Mouse (Mus musculus) lung, adult 18-20 months (tissue): ENCODE data around the gene Lrrc19.
"Not testable (repeated sequence)": the region's sequence is repeated elsewhere in the genome, so short reads cannot be mapped to it uniquely, and the experiment has no call there.

Experiments used
- DNase-seq, 2 experiments: peaks; one replicate each; pipeline ENCODE4 v3.0.0; 2022; ENCODE audit warnings: mixed read lengths in 2 of 2

Lrrc19 gene

DNA sequence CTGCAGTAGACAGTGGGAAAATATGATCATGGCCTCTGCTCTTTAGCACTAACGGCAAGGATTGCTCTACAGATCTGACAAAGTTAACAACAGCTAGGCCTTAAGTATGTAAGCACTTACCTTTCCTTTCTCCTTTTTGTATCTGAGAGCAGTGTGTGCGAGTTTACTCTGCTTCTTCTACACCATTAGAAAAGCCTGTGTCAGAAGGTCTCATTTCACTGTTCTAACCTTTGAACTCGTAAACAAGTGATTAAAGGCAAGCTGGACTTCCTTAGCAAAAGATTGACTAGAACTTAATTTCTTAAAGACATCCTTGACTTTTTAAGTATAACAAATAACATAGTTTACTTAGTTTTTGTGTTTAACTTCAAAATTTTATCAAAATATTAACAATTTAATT is at the start of gene Lrrc19:
TSS of gene Lrrc19 (minus strand) at position 225 of the 400 bp plus-strand sequence.
- DNase-seq: no peak

DNA sequence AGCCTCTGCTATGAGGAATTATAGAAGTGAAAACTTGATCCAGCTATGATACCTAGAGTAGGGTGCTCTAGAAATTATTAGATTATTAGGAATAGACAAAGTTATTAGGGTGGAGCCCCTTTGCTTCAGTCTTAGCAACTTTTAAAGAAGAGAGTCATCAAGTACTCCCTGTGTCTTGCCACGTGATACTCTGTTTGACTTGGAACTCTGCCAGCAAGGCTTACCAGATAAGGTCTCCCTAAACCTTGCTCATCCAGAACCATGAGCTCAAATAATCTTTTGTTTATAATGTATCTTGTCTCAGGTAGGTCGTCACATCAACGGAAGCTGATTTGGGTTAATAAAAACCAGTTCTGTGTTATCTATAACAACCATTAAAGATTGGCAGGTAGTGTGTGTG is 46.4 kb upstream of the Lrrc19 start:
- no peak for DNase-seq

DNA sequence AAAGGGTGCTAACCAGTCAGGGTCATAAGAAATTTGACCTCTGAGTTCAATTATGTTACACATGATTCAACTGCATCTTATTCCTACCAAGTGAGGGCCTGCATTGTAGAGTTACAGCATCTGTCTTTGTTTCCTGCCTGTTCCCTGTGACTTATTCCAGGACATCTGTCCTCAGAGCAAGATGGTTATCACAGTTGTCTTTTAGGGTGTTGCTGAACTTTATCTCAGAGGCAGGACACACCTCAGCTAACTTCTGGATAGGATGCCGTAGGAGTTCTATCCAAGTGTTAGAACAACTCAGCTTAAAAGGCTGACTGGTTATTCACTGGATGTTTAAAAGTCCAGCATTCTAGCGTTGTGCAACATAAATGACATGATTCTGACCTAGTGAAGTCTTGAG is 42.2 kb upstream of the Lrrc19 start:
- DNase-seq: peak in 1 of 2 experiments; percentile 1

DNA sequence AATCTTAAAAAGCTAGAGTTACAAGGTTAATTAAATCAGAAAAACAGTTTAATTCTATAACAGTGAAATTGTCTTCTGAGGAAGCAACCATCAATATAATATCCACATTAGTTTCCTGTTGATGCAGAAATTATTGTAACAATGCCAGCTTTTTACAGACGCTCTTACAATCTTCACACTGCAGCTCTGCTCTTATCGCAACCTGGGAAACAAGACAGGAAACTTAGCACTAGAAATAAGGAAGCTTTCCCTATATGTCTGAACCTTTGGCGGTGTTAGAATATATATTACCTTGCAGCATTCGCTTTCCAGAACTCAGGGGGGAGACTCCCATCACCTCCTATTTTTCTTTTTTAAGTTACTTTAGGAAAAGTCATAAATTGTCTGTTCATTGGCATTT is 41.1 kb upstream of the Lrrc19 start:
- peak in 1 of 2 experiments; percentile 2 for DNase-seq

DNA sequence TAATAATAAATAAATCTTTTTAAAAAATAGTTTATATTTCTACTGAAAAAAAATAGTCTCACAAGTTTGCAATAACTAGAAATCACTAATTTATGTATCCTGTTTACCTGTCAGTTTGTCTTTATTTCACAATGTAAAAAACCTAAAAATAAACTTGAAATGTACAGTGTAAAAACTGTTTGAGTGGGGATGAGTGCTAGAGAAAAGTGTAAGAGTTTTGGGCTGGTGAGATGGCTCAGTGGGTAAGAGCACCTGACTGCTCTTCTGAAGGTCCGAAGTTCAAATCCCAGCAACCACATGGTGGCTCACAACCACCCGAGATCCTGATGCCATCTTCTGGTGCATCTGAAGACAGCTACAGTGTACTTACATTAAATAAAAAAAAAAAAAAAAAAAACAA is 39.9 kb upstream of the Lrrc19 start:
- DNase-seq: not testable (repeated sequence)

DNA sequence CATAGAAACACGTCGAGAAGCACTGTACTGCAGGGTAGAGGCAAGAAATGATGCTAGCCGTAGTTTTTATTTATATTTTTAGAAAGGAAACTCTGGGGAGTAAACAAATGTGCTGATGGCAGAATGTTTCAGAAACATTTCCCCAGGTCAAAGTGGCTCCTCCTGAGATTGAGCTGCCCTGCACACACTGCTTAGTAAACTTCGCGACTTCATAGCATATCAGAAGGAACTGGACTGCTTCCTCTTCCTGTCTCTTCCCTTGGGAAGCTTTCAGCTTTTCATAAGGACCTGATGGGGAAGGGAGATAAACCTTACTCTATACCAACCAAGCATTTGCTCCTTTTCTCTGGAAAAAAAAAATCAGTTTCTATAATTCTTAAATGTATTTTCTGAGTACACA is 33.4 kb upstream of the Lrrc19 start:
- peak; percentile 21 to 27 for DNase-seq

DNA sequence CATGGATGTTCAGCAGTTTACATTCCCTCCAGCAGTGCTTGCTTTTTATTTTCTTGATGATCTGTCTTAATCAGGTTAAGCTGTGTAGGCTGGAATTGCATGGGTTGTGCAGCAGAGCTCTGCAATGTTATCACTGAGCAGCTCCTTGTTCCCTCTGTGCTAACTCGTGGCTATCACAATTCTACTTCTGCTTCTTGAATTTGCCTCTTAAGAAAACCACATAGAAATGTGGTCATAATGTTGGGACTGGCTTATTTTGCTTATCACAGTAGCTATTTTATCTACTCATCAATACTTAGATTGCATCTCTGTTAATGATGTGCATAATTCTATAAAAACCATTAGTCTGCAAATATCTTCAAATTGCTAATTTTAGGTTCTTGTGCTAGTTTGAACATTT is 32.1 kb upstream of the Lrrc19 start:
- no peak for DNase-seq

DNA sequence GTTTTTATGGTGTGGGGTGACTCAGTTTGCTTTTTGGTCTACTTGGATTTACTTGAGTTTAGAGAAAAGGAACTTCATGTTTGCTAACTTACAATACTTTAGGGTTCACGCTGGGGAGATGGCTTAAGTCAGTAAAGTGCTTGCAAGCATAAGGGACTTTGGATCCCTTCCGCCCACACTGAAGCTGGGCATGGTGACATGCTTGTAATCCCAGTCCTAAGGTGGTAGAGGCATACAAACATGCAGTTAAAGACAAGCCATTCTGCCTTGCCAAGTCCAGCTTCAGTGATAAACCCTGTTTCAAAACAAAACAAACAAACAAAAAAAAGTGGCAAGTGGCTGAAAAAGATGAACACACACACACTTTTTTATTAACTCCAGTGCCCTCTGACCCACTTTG is 31.2 kb upstream of the Lrrc19 start:
- no peak for DNase-seq

DNA sequence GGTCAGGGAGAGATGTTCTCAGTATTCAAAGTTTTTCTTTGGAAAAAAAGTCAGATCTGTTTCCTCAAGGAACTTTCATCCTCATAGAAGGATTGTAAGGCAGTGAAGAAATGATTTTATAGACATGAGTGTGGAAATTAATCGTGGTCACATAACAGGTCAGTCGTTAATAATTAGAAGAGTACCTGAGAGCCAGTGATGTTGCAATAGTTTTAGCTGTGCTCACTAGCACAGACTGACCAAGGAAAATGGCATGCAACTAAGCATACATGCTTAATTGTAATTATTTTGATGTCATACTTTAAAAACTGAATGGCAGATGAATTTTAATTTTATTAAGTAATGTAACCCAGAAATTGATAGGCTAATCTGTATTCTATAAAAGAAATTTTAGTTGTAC is 30.7 kb upstream of the Lrrc19 start:
- DNase-seq: no peak

DNA sequence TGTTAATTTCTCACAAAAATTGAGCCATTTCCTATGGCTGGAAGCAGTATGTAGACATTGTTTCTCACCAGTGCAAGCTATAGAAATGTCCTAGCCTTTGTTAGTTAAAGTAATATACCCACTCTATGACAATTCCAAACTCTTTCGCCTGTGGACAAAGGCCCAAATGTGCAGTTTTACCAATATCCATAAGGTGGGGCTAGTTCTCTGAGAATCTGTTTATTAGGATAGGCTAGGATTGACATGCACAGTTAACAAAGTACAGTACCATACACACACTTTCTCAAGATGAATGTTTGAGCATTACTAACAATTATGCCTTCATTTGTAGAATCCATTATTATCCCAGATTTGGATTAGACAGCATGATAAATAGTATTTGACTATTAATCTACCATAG is 19.8 kb upstream of the Lrrc19 start:
- DNase-seq: peak in 1 of 2 experiments; percentile 26

DNA sequence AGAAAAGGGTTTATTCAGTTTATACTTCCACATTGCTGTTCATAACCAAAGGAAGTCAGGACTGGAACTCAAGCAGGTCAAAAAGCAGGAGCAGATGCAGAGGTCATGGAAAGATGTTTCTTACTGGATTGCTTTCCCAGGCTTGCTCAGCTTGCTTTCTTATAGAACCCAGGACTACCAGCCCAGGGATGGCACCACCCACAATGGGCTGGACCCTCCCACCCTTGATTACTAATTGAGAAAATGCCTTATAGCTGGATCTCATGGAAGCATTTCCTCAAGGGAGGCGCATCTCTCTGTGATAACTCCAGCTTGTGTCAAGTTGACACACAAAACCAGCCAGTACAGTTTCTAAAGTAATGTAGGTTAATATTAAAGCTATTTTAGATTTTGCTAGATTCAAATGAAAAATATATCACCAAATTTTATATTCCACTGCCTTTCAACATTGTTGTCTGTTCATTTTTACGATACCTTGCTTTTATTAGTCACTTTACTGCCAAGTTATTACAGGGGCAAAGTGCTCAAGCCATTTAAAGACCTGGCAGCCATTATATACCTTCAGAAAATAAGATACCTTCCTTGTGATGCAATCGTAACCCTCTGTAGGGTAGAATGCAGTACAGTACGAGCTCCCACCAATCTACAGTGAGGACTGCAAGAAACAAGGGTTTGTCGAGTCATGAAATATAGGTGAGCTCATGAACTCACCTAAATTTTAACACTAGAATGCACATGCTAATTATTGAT is 657 bp upstream of the Lrrc19 start:
- not testable (repeated sequence) for DNase-seq

DNA sequence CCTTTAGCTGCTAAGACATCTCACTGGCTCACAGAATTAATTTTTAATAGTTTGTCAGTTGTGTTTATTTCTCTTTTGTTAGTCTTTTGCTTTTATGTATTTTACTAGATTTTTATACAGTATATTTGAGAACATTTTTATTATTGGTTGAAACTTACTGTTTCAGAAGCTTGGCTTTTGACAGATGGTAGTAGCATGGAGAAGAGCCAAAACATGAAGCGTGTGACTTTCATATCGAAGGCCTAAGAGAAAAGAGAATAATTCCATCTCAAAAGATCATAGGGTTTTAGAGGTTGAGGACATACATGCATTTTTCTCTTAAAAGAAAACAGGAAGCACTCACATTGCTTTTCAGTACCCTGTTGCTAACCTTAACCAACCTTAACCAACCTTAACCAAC is 6.8 kb downstream of the Lrrc19 start:
- no peak for DNase-seq

DNA sequence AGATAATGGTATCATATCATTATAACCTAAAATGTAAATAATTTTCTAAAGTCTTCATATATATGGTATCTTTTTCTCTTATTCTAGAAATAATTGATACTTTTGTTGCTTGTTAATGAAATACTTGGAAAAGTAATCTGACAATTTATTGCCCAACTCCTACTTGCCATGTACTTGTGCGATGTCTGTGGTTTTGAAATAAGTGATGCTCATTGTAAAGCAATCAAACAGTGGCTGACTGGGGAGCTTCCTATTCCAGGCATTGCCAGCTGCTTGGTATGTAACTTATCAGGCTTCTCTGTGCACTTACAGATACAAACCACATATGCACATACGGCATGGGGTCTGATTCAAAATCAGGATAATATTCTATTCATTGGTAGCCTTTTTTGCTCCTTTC is 29.9 kb downstream of the Lrrc19 start:
- no peak for DNase-seq

DNA sequence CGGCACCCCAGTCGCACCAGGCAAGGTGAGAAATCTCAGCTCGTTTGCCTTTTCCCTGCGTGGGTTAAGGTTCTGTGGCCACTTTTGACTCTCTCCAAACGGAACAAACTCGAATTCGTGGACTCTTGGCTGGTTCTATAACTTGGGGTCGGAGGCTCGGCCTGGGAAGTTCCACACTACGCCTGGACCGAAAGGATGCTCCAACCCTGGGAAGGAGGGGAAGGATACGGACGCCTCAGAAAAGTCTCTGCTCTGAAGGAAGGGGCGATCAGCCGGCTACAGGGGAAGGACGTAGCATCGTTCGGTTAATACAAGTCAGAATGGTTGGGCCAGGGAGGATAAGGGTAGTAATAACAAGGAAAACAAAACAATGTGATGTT is 35.3 kb downstream of the Lrrc19 start:
- DNase-seq: no peak

DNA sequence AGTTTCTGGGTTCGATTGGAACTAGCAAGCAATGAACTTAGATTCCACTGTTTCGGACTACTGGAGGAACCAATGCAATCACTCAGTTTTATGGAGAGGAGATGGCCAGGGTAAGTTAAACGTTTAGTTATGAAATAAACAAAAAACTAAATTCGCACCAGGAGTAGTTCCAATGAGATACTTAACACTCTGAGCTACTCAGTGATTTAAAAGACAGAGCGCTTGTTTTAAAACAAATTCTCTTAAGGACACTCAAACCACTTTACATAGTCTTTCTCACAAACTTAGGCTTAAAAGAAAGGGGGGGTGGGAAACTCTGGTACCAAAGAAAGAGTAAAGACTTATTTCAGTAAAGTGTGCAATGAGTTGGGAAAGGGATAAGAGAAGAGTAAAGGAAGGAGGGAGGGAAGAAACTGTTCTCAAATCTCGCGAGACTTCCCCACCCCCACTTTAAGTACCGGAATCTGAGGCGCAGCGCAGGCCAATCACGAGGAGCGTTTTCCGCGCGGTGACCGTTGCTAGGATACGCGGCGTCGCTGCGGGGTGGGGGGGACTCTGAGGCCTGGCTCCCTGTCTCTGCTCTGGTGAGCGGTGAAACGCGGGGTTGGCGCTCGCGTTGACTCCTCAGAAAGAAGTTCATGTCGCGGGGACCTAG is 35.8 kb downstream of the Lrrc19 start, which contains the start of gene Ift74:
TSS of gene Ift74 (plus strand) at position 520 of the 655 bp plus-strand sequence.
- DNase-seq: peak; percentile 94 to 96

DNA sequence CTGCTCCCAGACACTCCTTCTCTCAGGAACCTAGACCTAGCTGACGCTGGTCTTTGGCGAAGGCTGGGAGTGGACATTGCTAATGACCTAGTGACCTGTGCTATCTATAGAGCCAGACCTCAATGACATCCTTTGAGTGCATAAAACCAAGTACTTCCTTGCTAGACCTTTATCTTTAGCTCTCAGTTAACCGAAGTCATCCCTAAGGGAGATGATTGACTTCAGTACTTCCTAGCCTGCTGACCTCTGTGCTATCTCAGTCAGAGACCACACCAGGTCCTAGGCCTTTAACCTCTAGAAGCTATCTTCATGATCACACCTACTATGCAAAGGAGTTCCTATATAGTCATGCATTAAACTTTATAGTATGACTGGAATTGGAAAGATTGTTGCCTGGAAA is 39.6 kb downstream of the Lrrc19 start:
- DNase-seq: no peak

DNA sequence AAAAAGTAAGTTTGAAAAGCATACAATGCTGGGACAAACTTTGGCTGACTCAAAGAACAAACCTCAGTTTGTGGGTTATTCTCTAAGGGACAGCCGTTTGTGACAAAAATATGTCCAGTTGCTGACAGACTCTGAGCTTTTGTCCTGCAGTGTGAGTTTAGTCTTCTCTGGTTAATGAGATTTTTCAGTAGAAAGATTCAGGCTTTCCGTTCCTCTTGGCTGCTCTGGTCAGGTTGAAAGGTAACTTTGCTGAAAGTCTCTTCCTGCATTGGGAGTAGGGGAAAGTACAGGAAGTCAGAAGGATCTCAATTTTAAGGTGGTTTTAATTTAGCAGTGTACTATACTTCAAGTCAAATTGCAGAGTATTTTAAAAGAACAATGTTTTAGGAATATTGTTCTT is 44.4 kb downstream of the Lrrc19 start:
- DNase-seq: no peak

DNA sequence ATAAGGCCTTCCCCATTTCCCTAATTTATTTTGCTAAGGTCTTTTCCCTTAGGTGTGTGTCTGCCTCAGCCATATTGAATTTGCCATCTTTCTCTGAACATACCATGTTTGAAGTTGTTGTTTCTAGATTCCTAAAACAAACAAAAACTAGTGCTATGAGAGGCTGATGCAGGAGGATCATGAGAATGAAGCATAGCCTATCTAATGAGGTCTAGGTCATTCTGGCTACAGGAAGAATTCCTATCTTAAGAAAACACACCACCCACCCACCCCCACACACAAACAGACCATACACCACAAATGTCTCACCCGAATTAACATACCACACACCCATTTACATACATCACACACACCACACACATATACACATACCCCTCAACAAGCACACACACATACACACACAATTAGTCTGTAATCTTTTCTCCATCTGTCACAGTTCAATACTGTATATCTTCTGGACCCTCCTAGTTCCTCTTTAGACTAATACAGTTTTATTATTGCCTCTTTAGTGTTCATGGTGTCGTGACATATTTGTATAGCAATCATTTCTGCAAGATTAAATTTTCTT is 45.4 kb downstream of the Lrrc19 start:
- no peak for DNase-seq

DNA sequence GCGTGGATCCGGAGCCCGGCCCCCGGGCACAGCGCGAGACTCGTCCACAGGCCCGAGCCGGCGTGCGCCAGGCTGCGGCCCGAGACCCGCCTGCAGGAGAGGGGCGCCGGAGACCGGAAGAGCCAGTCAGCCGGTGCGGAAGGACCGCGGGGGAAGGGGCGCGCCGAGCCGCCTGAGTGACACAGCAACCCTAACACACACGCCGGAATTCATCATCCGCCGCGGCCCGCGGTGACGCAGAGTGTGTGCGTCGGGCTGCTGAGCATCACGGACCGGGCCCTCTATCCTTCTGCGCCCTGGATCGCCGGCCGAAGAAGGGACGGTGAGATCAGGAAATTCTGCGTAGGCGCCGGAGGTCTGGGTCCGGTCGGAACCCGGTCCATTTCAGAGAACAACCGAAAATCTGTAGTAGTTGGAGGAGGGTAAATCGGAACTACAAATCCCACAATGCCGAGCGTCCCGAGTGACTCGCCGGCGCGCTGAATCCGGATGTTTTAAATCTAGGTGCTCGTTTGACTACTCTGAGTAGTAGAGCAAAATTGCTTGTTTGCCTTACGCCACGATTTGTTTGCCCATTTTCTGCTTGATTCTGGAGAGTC is 46.8 kb downstream of the Lrrc19 start, which contains the start of gene Plaa:
TSS of gene Plaa (minus strand) at position 214 of the 599 bp plus-strand sequence.
- peak; percentile 90 to 91 for DNase-seq

DNA sequence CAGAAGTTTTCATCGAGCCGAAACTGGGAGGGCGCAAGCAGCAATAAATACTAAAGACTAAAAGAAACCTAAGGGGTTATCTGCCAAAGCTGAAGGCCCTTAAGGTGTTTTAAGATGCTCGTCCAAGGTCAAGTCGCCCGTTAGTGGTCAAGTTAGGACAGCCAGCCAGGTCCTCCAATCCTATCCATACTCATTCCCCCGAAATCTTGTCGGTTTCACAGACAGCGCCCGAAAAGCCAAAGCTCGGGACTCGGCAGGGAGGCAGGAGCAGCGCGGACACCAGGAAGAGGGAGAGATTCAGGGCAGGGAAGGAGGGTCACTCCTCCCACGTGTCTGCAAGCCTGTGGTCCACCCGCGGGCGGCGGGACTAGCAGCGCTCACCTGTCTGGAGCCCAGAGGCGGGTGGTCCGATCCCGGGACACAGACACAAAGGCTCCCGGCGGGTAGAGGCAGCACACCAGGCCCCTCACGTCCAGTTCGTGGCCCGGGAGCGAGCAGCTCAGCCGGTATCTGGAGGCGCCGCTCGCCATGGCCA is 47.4 kb downstream of the Lrrc19 start:
- peak in 1 of 2 experiments; percentile 41 for DNase-seq

DNA sequence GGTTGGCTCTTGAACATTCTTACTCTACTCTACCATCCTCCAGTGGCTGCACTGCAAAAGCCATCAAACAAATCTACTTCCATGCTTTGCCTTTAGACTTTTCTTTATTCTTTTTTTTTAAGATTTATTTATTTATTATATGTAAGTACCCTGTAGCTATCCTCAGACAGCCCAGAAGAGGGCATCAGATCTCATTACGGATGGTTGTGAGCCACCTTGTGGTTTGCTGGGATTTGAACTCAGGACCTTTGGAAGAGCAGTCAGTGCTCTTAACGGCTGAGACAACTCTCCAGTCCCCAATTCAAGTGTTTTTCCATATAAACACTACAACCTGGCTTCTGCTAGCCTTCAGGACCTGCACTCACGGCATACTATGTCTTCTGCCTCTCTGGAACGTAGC is 48.5 kb downstream of the Lrrc19 start:
- no peak for DNase-seq

DNA sequence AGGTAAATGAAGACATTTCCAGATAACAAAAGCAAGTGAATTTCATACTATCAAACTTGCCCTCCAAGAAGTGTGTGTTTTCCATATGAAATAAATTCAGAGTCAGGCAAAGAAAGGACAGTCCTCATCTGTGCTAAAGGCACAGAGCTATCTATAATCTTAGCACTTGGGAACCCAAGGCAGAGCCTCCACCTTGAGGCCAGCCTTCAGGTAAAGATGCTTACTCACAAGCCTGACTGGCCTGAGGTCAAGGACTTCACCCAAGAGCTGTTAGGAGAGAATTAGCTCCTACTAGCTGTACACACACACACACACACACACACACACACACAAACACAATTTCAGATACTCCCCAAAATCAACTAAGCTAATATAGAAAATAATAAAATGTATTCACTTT is 57.2 kb downstream of the Lrrc19 start:
- DNase-seq: no peak

DNA sequence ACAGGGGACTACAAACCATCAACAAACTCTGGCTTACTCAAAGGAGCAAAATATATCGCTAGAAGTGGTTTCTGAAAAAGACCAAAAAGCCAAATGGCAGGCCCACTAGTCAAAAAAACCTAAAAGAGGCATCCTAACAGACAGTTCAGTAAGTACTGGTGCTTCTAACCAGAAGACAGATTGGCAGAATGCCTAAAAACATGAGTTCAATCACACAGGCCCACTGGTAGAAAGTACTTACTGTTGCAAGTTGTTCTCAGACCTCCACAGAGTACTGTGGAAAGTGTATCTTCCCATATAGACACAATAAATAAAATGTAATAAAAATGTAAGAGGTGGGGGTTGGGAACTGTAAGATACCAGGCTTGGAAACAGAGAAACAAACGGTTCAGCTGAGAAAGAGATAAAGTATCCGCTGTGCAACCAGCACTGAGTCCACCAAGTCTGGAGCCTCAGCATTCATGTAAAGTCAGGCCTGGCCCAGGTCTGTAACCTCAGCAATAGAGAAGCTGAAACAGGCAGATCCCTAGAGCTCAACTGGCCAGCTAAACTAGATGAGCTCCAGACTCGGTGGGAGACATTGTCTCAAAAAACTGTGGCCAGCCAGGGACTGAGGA is 58.1 kb downstream of the Lrrc19 start:
- DNase-seq: no peak
